Mouse (Mus musculus) cerebellum, adult 18-20 months (tissue): ENCODE measurements around the gene Slc16a14.
"Not testable (repeated sequence)": the region's sequence is repeated elsewhere in the genome, so short reads cannot be mapped to it uniquely, and the experiment has no call there.

Experiments
- DNase-seq, 2 experiments: peaks; one replicate each; pipeline ENCODE4 v3.0.0; 2021

Slc16a14 gene

DNA sequence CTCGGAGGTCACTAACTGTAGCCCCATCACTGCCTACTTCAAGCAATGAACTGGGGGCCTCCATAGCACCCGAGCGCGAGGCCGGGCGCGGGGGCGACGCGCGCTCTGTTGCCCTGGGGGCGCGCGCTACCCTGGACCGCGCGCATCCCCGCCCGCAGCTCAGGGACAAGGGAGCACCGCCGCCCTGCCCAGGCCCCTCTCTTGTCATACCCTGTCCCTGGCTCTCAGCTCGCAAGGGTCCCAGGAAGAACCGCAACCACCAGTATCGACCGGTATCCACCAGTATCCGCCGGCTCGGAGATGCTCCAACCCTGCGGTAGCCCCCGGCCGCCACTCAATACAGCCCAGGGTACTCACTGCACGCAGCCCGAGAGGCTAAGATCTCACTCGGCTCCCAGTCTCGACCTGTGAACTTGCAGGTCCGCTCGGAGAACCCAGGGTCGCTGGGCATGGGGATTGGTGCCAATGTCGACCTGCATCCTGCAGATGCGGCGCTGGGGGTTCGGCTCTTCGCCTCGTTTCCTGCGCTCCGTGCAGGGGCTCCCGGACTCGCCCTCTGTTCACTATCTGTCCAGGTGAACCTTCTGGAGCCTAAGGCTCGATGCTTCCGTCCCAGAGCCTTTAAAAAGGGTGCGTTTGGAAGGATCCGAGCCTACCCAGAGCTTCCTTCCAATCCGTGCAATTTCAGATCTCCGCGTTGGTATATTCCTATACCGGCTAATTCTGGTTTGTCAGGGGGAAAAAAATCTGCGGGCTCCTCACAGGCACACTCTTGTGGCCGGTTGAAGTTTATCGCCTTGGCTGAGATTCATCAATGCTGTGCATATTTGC lies at the start of gene Slc16a14:
TSS of gene Slc16a14 (minus strand) at position 632 of the 831 bp plus-strand sequence.
- DNase-seq: peak; percentile 58 to 67

DNA sequence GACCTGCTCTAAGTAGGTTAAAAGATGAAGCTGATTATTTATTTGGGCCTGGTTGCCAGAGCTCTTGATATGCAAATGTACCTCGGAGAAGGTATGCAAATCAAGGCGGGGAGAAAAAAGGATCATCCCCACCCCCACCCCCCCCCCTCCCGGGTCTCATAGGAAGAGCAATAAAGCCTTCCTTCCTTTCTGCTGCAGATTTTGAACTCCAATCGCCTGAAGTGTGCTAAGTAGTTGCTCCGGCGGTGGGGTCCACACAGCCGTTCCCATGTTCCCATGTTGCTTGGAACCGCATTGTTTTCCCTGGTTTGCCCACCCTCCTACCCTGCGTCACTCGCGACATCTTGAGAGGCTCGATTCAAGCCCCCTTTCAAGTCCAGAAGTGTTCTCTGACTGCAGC lies 26.8 kb upstream of the Slc16a14 start:
- not testable (repeated sequence) for DNase-seq

DNA sequence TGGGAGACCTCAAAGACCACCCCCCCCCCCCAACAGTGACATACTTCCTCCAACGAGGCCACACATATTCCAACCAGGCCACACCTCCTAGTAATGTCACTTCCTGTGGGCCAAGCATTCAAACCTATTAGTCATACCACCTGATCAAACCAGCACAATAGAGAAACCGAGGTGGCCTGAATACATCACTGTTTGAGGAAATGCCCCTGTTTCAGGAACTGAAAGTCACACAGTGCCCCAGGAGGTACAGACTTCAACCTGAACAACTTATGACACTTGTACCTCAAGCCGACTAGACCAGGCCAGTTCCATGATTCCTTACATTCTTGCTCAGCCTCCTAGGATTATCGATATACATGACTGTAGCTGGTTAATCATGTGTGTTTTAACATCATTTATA lies 22.8 kb upstream of the Slc16a14 start:
- DNase-seq: not testable (repeated sequence)

DNA sequence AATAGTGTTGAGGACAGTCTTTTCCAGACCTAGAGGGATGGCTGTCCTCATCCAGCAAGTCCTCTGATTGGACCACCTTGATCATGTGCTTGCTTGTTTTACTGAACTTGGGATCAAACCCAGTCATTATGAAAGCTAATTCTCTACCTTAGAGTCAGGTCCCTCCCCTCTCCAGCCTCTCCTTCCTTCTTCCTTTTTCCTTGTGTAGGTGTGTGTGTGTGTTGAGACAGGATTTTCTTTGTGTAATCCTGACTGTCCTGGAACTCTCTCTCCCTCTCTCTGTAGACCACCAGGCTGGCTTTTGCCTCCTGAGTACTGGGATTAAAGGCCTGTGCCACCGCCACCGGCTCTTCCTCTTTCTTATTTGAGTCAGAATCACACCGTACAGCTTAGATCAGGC lies 21.8 kb upstream of the Slc16a14 start:
- DNase-seq: not testable (repeated sequence)

DNA sequence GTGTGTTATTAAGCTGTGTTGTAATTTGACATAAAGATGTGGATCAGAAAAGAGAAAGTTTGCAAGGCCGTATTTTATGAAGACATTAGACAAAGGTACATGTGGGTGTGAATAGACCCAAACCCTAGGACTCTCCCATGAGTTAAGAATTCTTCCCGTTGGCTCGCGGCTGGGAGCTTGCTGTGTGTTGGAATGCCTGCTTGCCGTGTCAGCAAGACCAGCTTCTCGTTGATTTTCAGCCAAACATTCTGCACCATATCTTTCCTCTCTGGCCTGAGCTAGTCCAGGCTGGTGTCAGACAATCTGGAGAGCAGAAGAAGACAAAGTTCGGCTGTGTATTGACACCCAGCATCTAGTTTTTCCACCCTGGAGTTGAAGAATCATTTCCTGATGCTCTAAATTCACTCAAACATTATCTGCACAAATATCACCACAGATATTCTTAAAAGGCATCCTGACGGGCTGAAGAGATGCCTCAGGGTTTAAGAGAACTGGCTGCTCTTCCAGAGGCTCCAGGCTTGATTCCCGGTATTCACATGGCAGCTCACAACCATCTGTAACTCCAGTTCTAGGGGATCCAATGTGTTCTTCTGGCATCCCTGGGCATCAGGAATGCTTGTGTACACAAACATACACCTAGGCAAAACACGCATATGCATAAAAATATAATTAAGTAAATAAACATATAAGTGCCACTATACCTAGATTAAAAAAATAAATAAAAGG lies 17.7 kb upstream of the Slc16a14 start:
- DNase-seq: peak; percentile 62 to 64

DNA sequence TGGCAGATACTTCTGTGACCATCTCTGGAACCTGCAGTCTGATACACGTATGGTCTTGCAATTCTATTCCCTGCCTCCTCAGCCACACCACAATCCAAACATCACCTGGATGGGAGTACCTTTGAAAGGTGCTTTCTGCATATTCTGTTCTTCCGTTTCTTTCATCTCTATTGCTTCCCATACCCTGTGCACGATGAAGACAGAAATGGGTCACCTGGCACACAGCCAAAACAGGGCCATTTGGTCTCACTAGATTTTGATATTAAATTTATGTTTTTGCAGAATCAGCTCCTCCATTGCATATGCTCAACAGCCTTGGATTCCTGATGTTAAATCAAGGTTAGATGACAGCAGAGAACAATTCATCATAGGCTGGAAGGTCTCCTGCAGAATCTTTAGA lies 16.6 kb upstream of the Slc16a14 start:
- peak; percentile 45 to 46 for DNase-seq

DNA sequence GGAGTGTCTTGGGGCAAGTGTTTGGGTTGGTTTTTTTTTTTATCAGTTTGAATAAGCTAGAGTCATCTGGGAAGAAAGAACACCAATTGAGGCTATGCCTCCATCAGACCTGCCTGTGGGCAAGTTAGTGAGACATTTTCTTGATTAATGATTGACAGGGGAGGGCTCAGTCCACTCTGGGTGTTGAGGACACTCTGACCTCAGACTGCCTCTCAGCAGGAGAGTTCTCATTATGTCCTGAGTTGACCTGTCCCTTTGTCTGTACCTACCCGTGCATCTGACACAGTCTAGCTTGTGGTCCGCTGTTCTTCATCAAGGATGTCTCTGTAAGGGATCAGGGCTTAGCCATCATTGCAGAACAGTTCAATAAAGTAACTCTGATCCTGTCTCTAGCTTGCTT lies 12.5 kb upstream of the Slc16a14 start:
- DNase-seq: no peak

DNA sequence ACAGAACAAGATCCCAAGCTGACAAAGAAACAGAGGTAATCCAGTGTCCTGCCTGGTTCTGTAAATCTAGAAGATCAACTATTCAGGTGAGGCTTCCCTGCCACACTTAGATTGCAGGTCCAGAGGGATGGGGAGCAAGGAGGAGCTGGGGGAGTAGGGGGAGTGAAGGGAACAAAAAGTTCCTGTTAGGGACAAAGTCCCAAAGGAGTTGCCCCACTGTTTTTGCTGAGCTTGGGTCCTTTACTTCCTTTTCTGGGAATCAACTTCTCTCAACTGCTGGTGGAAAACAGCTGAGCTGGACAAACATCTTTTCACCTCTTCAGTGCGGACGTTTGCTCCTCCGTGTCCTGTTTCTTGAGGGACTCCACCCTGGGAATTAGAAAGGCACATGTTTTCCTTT lies 11.0 kb upstream of the Slc16a14 start:
- DNase-seq: no peak

DNA sequence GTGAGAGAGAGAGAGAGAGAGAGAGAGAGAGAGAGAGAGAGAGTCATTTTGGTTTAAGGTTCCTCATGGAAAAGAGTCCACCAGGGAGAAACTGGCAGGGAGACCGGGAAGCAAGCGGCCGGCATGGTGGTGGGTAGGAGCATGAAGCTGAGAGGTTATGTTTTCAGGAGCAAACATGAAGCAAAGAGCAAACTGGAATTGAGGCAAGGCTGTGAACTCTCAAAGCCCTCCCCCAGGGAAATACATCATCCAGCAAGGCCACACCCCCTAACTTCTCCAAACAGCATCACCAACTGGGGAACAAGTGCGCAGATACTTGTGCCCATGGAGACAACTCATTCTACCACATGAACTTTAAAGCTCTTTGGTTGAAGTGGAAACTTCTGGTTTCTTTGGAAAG lies 8.6 kb upstream of the Slc16a14 start:
- DNase-seq: no peak

DNA sequence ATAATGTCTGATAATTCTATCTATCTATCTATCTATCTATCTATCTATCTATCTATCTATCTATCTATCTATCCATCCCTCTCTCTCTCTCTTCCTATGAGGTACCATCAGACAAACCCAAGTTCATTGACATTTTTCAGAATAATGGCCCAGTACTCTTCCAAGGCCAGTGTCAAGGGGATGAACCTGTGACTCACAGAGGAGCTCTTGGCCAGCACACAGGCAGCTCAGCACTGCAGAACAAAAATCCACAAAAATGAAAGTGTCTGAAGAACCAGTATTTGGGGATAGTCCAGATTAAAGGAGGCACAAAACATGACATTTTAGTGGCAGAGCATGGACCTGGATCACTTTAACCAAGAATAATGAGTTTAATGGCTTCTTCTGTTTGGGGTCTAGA lies 7.7 kb upstream of the Slc16a14 start:
- no peak for DNase-seq

DNA sequence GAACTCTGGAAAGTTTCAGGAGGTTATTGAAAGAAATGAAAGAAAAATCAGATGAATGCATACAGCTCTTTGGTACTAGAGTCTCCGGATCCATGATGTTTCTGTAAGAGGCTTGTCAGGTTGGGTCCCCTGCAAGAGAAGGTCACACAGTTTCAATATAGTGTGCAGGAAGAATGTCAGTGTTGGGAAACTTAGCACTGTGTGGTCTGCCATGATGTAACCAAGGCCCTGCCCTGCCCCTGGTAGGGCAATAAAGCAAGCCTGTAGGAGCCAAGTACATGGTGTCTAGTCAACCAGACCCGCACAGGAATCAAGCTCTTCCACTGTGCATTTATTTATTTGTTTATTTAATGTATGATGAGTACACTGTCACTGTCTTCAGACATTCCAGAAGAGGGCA lies 5.4 kb upstream of the Slc16a14 start:
- no peak for DNase-seq

DNA sequence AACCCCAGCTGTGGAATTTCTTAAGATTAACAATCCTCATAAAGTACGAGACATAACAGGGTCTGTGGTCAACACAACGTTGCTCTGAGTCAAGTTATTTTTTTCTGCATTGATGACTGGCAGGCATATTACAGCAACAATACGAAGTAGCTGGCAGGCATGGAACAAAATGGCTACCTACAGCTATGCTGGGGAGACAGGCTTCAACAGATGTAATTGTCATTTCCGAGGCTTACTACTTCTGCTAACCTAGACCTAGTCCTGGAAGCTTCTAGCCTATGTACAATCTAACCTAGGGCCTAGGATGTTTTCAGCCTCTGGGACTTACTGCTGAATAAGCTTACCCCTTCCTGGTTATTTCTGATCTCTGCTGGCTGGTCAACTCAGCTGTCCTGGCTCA lies 4.5 kb upstream of the Slc16a14 start:
- no peak for DNase-seq

DNA sequence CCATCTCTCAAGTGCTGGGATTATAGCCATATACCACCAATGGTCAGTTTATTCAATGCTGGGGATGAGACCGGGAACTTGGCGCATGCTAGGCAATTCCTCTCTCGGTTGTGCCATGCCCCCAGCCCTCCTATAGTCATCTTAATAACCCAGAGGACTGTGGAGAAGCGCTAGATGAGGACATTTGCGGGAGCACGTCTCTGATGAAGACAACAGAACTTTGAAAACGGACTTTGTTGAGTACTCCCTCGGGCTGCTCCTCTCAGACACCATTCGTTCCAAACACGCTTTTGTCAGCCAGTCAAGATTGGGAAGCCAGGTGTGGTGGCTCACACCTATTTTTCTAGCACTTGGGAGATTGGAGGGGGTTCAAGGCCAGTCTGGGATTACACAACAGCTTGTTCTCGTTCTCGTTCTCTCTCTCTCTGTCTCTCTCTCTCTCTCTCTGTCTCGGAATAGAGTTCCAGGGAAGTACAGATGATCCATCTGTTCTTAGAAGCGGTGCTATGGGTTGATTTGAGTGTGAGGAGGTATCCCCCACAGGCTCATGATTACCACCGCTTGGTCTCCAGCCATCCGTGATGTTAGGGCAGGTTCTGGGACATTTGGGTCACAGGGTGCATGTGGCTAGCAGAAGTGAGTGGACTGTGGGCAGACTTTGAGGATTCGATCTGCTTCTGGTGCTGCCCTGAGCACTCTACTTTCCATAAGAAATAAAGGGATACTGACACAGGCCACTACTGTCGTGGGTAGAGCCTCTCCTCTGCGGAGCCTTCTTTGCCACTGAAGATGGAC lies 2.0 kb upstream of the Slc16a14 start:
- DNase-seq: no peak

DNA sequence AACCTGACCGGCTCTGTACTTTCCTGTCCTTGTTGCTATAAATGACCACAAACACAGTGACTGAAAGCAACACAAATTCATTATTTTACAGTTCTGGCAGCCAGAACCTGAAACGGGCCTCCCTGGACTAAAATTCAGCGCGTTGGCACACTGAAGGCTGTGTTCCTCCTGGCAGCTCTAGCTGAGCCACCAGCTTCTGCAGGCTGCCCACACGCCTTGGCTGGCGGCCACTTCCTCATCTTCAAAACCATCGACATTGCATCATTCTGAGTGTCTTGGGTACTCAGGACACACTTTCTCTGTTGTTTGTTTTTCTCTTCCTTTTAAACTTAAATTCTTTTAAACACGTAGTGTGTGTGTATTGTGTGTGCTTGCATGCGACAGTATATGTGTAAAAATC lies 734 bp upstream of the Slc16a14 start:
- DNase-seq: peak; percentile 75 to 78

DNA sequence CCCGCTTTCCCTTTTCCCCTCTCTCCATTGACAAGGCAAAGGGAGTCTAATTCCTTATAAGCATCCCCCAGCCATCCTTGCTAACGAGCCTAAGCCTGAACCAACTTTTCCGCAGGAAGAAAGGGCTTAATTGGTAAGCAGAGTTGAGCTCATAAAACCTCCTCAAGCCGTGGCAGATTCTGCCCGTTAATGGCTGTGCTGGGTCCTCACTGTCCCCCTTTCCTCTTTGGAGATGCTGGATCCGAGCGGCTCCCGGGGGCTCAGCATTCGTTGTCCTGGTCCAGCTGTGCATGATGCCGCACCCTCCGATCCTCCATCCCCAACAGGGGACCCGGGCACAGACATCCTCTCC lies 807 bp downstream of the Slc16a14 start:
- peak in 1 of 2 experiments; percentile 23 for DNase-seq

DNA sequence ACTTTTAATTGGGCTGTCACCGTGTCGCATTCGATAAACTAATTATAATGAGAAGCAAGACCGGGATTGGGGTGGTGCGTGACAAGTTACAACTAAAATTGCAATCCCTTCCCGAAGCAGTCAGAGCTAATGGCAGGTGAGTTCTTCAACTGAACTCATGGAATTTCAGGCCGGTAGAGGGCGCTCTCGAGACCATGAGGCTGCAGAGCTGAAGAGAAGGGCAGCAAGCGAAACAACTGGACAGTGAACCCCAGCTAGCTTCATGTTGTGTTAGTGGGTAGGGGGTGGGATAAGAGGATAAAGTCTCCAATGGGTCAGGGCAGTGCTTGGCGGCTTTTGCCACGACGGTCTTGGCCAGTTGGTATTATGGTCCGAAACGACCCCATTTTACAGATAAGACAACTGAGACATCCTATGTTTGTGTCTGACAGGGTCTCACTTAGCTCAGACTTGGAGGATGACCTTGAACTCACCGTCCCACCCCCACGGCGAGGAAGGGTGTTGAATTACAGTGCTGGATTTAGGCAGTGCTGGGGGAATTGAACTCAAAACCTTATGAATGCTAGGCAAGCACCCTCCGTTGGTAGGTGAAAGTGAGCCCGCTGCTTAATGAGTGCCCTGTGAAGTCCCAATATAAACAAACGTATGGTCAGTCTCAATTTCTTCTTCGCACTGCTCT lies 1.3 kb downstream of the Slc16a14 start:
- DNase-seq: peak; percentile 87 to 89

DNA sequence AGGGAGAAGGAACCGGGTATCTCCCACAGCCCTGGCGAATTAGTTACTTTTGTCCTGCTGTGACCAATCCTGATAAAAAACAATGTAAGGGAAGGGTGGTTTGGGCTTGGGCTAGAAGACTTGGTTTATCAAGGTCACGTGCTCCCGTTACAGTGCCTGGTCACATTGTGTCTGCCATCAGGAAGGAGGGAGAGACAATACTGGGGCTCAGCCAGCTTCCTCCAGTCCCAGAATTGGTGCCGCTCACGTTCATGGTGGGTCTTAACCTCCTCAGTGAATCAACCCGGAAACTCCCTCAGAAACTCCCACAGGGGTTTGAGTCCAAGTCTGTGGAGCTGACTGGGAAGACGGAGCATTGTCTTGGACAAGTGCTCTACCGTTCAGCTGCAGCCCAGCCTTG lies 9.3 kb downstream of the Slc16a14 start:
- DNase-seq: no peak

DNA sequence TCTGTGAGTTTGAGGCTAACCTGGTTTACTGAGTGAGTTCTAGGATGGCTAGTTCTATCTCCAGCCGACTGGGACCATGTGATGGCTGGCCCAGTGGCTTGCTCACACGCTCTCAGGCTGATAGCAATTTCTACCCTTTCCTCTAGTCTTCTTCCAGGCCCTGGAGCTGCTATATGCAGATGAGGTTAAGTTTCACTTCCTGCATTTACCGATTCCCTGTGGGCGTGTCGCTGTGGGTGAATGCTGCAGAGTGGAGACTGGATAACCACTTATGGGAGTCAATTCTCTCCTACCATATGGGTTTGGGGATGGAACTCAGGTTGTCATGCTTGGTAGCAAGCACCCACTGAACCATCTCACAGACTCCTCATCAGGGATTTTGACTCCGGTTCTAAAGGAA lies 10.8 kb downstream of the Slc16a14 start:
- no peak for DNase-seq

DNA sequence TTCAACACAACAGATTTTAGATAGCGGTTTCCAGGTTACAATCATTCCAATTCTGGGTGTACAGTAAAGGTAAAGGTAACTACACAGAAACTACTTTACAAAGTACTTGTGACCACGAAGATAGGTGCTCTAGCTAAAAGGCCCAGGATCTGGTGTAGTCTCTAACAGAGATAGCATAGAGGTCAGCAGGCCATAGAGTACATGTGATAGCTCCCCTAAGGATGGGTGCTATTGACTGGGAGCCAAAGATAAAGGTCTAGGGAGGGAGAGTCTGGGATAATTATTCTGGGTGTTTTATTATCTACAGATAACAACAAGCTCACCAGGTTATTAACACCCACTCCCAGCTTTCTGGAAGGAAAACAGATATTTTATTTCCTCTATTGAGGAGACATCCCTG lies 11.5 kb downstream of the Slc16a14 start:
- DNase-seq: no peak

DNA sequence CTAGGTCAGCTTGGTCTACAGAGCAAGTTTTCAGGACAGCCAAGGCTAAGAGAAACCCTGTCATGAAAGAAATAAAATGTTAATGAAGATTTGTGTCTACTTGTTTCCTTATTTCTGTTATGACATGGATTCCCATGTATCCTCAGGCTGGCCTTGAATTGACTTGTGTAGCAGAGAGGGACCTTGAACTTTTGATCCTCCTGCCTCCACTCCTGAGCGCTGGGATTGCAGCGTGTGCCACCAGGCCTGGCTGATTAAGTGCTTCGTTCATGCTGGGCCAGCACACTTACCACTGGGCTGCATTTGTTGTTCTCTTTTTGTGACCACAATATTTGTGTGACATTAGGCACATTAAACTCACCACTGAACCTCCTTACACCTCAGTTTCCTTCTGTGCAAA lies 16.1 kb downstream of the Slc16a14 start:
- no peak for DNase-seq

DNA sequence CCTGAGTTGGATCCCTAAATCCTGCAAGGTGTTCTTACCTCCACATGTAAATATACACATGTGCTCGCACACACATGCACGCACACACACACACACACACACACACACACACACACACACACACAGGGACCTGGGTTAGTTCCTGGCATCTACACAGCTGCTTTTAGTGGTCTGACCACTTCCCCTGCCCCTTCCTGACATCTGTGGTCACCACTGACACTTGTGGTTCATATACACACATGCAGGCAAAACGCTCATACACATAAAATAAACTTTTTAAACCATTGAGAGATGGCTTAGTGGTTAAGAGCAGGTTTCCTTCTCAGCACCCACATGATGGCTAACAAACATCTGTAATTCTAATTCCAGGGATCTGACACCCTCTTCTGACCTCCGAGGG lies 19.9 kb downstream of the Slc16a14 start:
- no peak for DNase-seq

DNA sequence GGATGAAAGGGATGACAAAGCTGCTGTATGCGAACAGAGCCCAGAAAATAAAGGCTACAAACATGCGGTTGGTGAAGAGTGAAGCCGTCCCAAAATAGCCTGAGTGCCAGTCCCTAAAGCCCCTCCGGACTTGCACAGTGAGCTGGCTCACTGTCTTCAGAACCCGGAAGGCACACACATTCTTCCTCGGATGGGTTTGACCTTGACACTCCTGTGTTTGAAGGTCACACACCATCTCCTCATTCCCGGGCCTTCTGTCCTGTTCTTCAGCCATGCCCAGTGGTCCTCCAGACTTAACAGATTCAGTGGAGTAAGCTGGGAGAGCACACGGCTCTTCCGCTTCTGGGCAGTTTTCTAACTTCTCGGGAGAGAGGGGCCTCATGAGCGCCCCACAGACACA lies 22.4 kb downstream of the Slc16a14 start:
- no peak for DNase-seq

DNA sequence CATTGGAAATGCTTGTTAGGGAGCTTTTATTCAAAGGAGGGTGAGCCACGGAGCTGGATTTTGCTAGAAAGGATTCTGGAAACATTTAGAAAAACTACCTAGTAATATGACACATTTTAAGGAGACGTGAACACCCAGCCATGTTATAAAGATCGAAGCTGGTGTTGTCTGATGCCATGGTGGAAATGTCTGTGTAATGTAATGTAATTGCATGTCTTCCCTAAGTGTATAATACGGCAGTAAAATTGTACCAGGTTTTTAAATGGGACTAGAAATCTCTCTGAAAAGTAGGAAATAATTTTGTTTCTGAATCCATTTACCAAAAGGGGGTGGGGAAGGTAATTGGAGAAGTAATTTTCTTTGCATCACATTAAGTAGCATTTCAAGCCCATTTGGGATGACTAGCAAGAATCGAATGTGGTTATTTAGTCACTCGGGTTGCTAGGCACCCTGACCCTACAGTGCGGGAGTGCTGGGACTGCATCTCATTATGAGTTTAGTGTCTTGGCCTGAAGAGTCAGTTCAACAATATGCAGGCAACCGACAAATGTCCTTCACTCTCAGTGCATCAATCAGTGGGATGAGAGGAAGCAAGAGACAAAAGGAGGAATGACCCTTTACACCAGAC lies 24.6 kb downstream of the Slc16a14 start:
- DNase-seq: no peak
